12 mouse cellular contexts compared by ENCODE assay signal in genomic region chr2:29856451-29857260, GRCm38 (mm10). TPM values are rescaled to one million over a fixed set of nuclear protein-coding genes. Genes with fewer than 3 reads are reported as not detected.
A peak's percentile ranks its signal among the peaks of the same experiment; 100 is the strongest.
DNase-seq lines count a peak whose midpoint lies in the region; ATAC-seq lines count a peak whose summit lies in the region.
"Had no signal": no experiment of that assay in that cellular context is flagged by ENCODE, and none has a peak within 500 bp of the region (broad histone marks: within the 10 kb centered on the region; RNA-seq: fewer than 3 reads in every experiment).

No protein-coding gene starts in this region.

- no peaks in the 10 kb centered on the region for H3K9me3 ChIP-seq in intestine, embryonic 16.5 days (ENCODE audit: control insufficient read depth, low read length)
- H3K9me3 ChIP-seq in intestine, embryonic 15.5 days, result no peaks in the 10 kb centered on the region
- H3K9me3 ChIP-seq in hindbrain, embryonic 10.5 days, result no peaks in the 10 kb centered on the region
- no peaks in the 10 kb centered on the region for H3K9me3 ChIP-seq in midbrain, embryonic 15.5 days
- H3K9me3 ChIP-seq in forebrain, embryonic 13.5 days (replicated peaks), result no peaks in the 10 kb centered on the region
- H3K9me3 ChIP-seq: liver, embryonic 13.5 days had no signal

- H3K27ac ChIP-seq in intestine, embryonic 16.5 days (ENCODE audit: low read length), result no peak overlapping the region
- no peak overlapping the region for H3K27ac ChIP-seq in intestine, embryonic 15.5 days
- H3K27ac ChIP-seq in hindbrain, embryonic 10.5 days, result peak overlapping the region; percentile 100
- H3K27ac ChIP-seq in midbrain, embryonic 15.5 days, result peak overlapping the region; percentile 55; the same call in 1 of the 2 replicates
- H3K27ac ChIP-seq in forebrain, embryonic 13.5 days, result no peak overlapping the region
- H3K27ac ChIP-seq: liver, embryonic 13.5 days had no signal

- no peaks in the 10 kb centered on the region; the same call in 1 of the 2 replicates for H3K27me3 ChIP-seq in intestine, embryonic 16.5 days (replicated peaks; ENCODE audit: control insufficient read depth, insufficient read depth, low read length)
- peaks cover 6% of the 10 kb centered on the region; the same call in 1 of the 2 replicates for H3K27me3 ChIP-seq in intestine, embryonic 15.5 days (replicated peaks)
- H3K27me3 ChIP-seq in hindbrain, embryonic 10.5 days (ENCODE audit: insufficient read depth, poor library complexity, severe bottlenecking), result peaks cover 12% of the 10 kb centered on the region; the same call in 1 of the 2 replicates
- H3K27me3 ChIP-seq in midbrain, embryonic 15.5 days (replicated peaks), result no peaks in the 10 kb centered on the region
- H3K27me3 ChIP-seq in forebrain, embryonic 13.5 days, result peaks cover 57% of the 10 kb centered on the region

- H3K4me2 ChIP-seq in intestine, embryonic 16.5 days (ENCODE audit: low read depth, low read length), result no peak overlapping the region
- H3K4me2 ChIP-seq in intestine, embryonic 15.5 days (replicated peaks), result no peak overlapping the region
- H3K4me2 ChIP-seq in midbrain, embryonic 15.5 days, result no peak overlapping the region
- no peak overlapping the region for H3K4me2 ChIP-seq in forebrain, embryonic 13.5 days
- H3K4me2 ChIP-seq: liver, embryonic 13.5 days had no signal

- H3K4me3 ChIP-seq in intestine, embryonic 16.5 days (ENCODE audit: low read length), result no peak overlapping the region
- H3K4me3 ChIP-seq in intestine, embryonic 15.5 days (replicated peaks), result no peak overlapping the region
- peak overlapping the region; percentile 33 for H3K4me3 ChIP-seq in hindbrain, embryonic 10.5 days
- no peak overlapping the region for H3K4me3 ChIP-seq in midbrain, embryonic 15.5 days
- no peak overlapping the region for H3K4me3 ChIP-seq in forebrain, embryonic 13.5 days
- H3K4me3 ChIP-seq: liver, embryonic 13.5 days had no signal

- H3K9ac ChIP-seq in intestine, embryonic 16.5 days (ENCODE audit: low read depth, low read length), result peak overlapping the region; percentile 10; the same call in 1 of the 2 replicates
- no peak overlapping the region for H3K9ac ChIP-seq in intestine, embryonic 15.5 days
- peak overlapping the region; percentile 12; the same call in 1 of the 2 replicates for H3K9ac ChIP-seq in midbrain, embryonic 15.5 days
- no peak overlapping the region for H3K9ac ChIP-seq in forebrain, embryonic 13.5 days
- H3K9ac ChIP-seq: liver, embryonic 13.5 days had no signal

- no peaks in the 10 kb centered on the region for H3K36me3 ChIP-seq in intestine, embryonic 16.5 days (ENCODE audit: control insufficient read depth, insufficient read depth, low read length)
- H3K36me3 ChIP-seq in intestine, embryonic 15.5 days, result no peaks in the 10 kb centered on the region
- H3K36me3 ChIP-seq in hindbrain, embryonic 10.5 days, result no peaks in the 10 kb centered on the region
- no peaks in the 10 kb centered on the region for H3K36me3 ChIP-seq in midbrain, embryonic 15.5 days (replicated peaks)
- H3K36me3 ChIP-seq in forebrain, embryonic 13.5 days (ENCODE audit: poor library complexity, severe bottlenecking), result no peaks in the 10 kb centered on the region
- H3K36me3 ChIP-seq: liver, embryonic 13.5 days had no signal

- peaks cover 3% of the 10 kb centered on the region; the same call in 1 of the 2 replicates for H3K4me1 ChIP-seq in intestine, embryonic 16.5 days (ENCODE audit: control insufficient read depth, insufficient read depth, low read length)
- no peaks in the 10 kb centered on the region for H3K4me1 ChIP-seq in intestine, embryonic 15.5 days (replicated peaks)
- peaks cover 77% of the 10 kb centered on the region for H3K4me1 ChIP-seq in hindbrain, embryonic 10.5 days (replicated peaks)
- peaks cover 15% of the 10 kb centered on the region for H3K4me1 ChIP-seq in midbrain, embryonic 15.5 days
- H3K4me1 ChIP-seq in forebrain, embryonic 13.5 days, result peaks cover 11% of the 10 kb centered on the region; the same call in 1 of the 2 replicates

- peak; percentile 23 for DNase-seq in R1 (ENCODE audit: low read depth, low spot score)
- DNase-seq in hindbrain, embryonic 10.5 days (ENCODE audit: low spot score), result peak; percentile 91
- no peak for DNase-seq in ovary, postnatal 14 days (ENCODE audit: low spot score)
- no peak for DNase-seq in frontal cortex, postnatal 25 days (ENCODE audit: low spot score in 2 of 2)
- DNase-seq: liver, embryonic 13.5 days; thymus, postnatal 25 days had no signal

- 30% methylated on average over 19 of the region's 19 CpGs for WGBS in intestine, embryonic 16.5 days
- 28% methylated on average over 19 of the region's 19 CpGs for WGBS in intestine, embryonic 15.5 days
- WGBS in hindbrain, embryonic 10.5 days, result 13% methylated on average over 19 of the region's 19 CpGs
- 6% methylated on average over 19 of the region's 19 CpGs for WGBS in midbrain, embryonic 15.5 days
- WGBS in forebrain, embryonic 13.5 days, result 5% methylated on average over 19 of the region's 19 CpGs

- no peak for ATAC-seq in intestine, embryonic 16.5 days
- ATAC-seq in intestine, embryonic 15.5 days, result no peak
- ATAC-seq in midbrain, embryonic 15.5 days (replicated peaks), result no peak
- ATAC-seq in forebrain, embryonic 13.5 days, result no peak
- ATAC-seq: CD4-positive, CD25-positive, alpha-beta regulatory T cell, adult 4 months; forebrain, embryonic 14.5 days had no signal

RNA-seq across cellular contexts. Expression of gene Cercam, which starts 12.3 kb away (rescaled TPM):
- 24.5 and 24.8 TPM in 2 replicates for polyA plus RNA-seq in intestine, embryonic 16.5 days (2015; fragmentation: Nextera tagmentation; extraction: Ambion mirVana)
- polyA plus RNA-seq in intestine, embryonic 15.5 days (2015; fragmentation: Nextera tagmentation; extraction: Ambion mirVana), result 23.7 and 24.2 TPM in 2 replicates
- polyA plus RNA-seq in hindbrain, embryonic 10.5 days (2016; fragmentation: Nextera tagmentation; extraction: Ambion mirVana), result 49.1 and 56.2 TPM in 2 replicates
- polyA plus RNA-seq in midbrain, embryonic 15.5 days (2015; fragmentation: Nextera tagmentation; extraction: Ambion mirVana), result 18.1 and 19.0 TPM in 2 replicates
- 5.8 and 7.7 TPM in 2 replicates for polyA plus RNA-seq in forebrain, embryonic 13.5 days (2015; fragmentation: Nextera tagmentation; extraction: Ambion mirVana)

RNA-seq across cellular contexts. Expression of gene Odf2, which starts 32.4 kb away (rescaled TPM):
- 30.5 and 37.1 TPM in 2 replicates for polyA plus RNA-seq in intestine, embryonic 16.5 days (2015; fragmentation: Nextera tagmentation; extraction: Ambion mirVana)
- polyA plus RNA-seq in intestine, embryonic 15.5 days (2015; fragmentation: Nextera tagmentation; extraction: Ambion mirVana), result 43.0 and 44.9 TPM in 2 replicates
- polyA plus RNA-seq in hindbrain, embryonic 10.5 days (2016; fragmentation: Nextera tagmentation; extraction: Ambion mirVana), result 111 and 114 TPM in 2 replicates
- 67.3 and 75.9 TPM in 2 replicates for polyA plus RNA-seq in midbrain, embryonic 15.5 days (2015; fragmentation: Nextera tagmentation; extraction: Ambion mirVana)
- 77.4 and 91.8 TPM in 2 replicates for polyA plus RNA-seq in forebrain, embryonic 13.5 days (2015; fragmentation: Nextera tagmentation; extraction: Ambion mirVana)

RNA-seq across cellular contexts. Expression of gene Urm1, which starts 36.8 kb away (rescaled TPM):
- polyA plus RNA-seq in intestine, embryonic 16.5 days (2015; fragmentation: Nextera tagmentation; extraction: Ambion mirVana), result 28.8 and 30.7 TPM in 2 replicates
- 23.8 and 26.4 TPM in 2 replicates for polyA plus RNA-seq in intestine, embryonic 15.5 days (2015; fragmentation: Nextera tagmentation; extraction: Ambion mirVana)
- 23.8 and 25.0 TPM in 2 replicates for polyA plus RNA-seq in hindbrain, embryonic 10.5 days (2016; fragmentation: Nextera tagmentation; extraction: Ambion mirVana)
- polyA plus RNA-seq in midbrain, embryonic 15.5 days (2015; fragmentation: Nextera tagmentation; extraction: Ambion mirVana), result 20.9 and 28.3 TPM in 2 replicates
- polyA plus RNA-seq in forebrain, embryonic 13.5 days (2015; fragmentation: Nextera tagmentation; extraction: Ambion mirVana), result 18.7 and 20.1 TPM in 2 replicates

RNA-seq across cellular contexts. Expression of gene Slc27a4, which starts 54.2 kb away (rescaled TPM):
- polyA plus RNA-seq in intestine, embryonic 16.5 days (2015; fragmentation: Nextera tagmentation; extraction: Ambion mirVana), result 43.0 and 57.6 TPM in 2 replicates
- polyA plus RNA-seq in intestine, embryonic 15.5 days (2015; fragmentation: Nextera tagmentation; extraction: Ambion mirVana), result 31.8 and 35.2 TPM in 2 replicates
- 18.3 and 24.7 TPM in 2 replicates for polyA plus RNA-seq in hindbrain, embryonic 10.5 days (2016; fragmentation: Nextera tagmentation; extraction: Ambion mirVana)
- polyA plus RNA-seq in midbrain, embryonic 15.5 days (2015; fragmentation: Nextera tagmentation; extraction: Ambion mirVana), result 45.9 and 50.9 TPM in 2 replicates
- 18.6 and 20.3 TPM in 2 replicates for polyA plus RNA-seq in forebrain, embryonic 13.5 days (2015; fragmentation: Nextera tagmentation; extraction: Ambion mirVana)

Comparison
In these comparisons a context has a peak if more than half of its experiments do, and no peak if none do; other contexts are left out.
1. H3K9ac ChIP-seq: peak in intestine, embryonic 16.5 days (single experiment) and midbrain, embryonic 15.5 days (single experiment); none in intestine, embryonic 15.5 days (single experiment) and forebrain, embryonic 13.5 days (single experiment).
2. H3K27ac ChIP-seq: peak in hindbrain, embryonic 10.5 days (single experiment) and midbrain, embryonic 15.5 days (single experiment); none in intestine, embryonic 16.5 days (single experiment), intestine, embryonic 15.5 days (single experiment) and forebrain, embryonic 13.5 days (single experiment).
3. DNase-seq: peak in R1 (single experiment) and hindbrain, embryonic 10.5 days (single experiment); none in ovary, postnatal 14 days (single experiment) and frontal cortex, postnatal 25 days (0 of 2).